Mouse (Mus musculus): Measurements from ENCODE around the gene Fbxl13. TPM values are rescaled to one million over a fixed set of nuclear protein-coding genes. Genes with fewer than 3 reads are reported as not detected.

Fbxl13 gene
- polyA plus RNA-seq, 1 experiment from 2014 or later = 0.18 TPM

- Histone ChIP-seq H3K4me3 (ENCODE audit: low read depth, low read length) (no peak overlapping the region), H3K27ac (ENCODE audit: low read depth, low read length) (no peak overlapping the region), H3K27me3 (replicated peaks; ENCODE audit: control insufficient read depth, insufficient read depth, low read length) (no peaks in the 10 kb centered on the region), H3K9me3 (replicated peaks; ENCODE audit: control insufficient read depth, low read length) (no peaks in the 10 kb centered on the region), H3K36me3 (ENCODE audit: control insufficient read depth, insufficient read depth, low read length) (no peaks in the 10 kb centered on the region), H3K4me1 (ENCODE audit: control insufficient read depth, insufficient read depth, low read length) (no peaks in the 10 kb centered on the region), H3K4me2 (ENCODE audit: low read length) (no peak overlapping the region), H3K9ac (ENCODE audit: low read length) (no peak overlapping the region)
- ATAC-seq (no peak), DNase-seq (ENCODE audit: low spot score) (no peak)
- 88% methylated on average over 8 of the region's 8 CpGs for whole genome bisulfite sequencing
Observed at GRCm38 (mm10) chr5:21529110-21529720, 116.2 kb downstream of the Fbxl13 start.

GRCm38 (mm10) chr5:21528068-21528842 is 117.2 kb downstream of the Fbxl13 start:
- no peak overlapping the region for H3K4me2 ChIP-seq (ENCODE audit: low read length)
- no peak overlapping the region for H3K4me3 ChIP-seq (ENCODE audit: low read depth, low read length)
- no peak overlapping the region for H3K27ac ChIP-seq (ENCODE audit: low read depth, low read length)
- H3K36me3 ChIP-seq (ENCODE audit: control insufficient read depth, insufficient read depth, low read length) = no peaks in the 10 kb centered on the region
- H3K27me3 ChIP-seq (replicated peaks; ENCODE audit: control insufficient read depth, insufficient read depth, low read length) = no peaks in the 10 kb centered on the region
- H3K9me3 ChIP-seq (replicated peaks; ENCODE audit: control insufficient read depth, low read length) = no peaks in the 10 kb centered on the region
- DNase-seq (ENCODE audit: low spot score) (no peak), ATAC-seq (no peak)
- no peaks in the 10 kb centered on the region for H3K4me1 ChIP-seq (ENCODE audit: control insufficient read depth, insufficient read depth, low read length)
- 94% methylated on average over 15 of the region's 15 CpGs for WGBS
- H3K9ac ChIP-seq (ENCODE audit: low read length) = no peak overlapping the region

GRCm38 (mm10) chr5:21527488-21527911 is 117.9 kb downstream of the Fbxl13 start:
- Histone ChIP-seq H3K4me3 (ENCODE audit: low read depth, low read length) (no peak overlapping the region), H3K4me2 (ENCODE audit: low read length) (no peak overlapping the region), H3K9me3 (replicated peaks; ENCODE audit: control insufficient read depth, low read length) (no peaks in the 10 kb centered on the region), H3K36me3 (ENCODE audit: control insufficient read depth, insufficient read depth, low read length) (no peaks in the 10 kb centered on the region), H3K27me3 (replicated peaks; ENCODE audit: control insufficient read depth, insufficient read depth, low read length) (no peaks in the 10 kb centered on the region), H3K27ac (ENCODE audit: low read depth, low read length) (no peak overlapping the region), H3K4me1 (ENCODE audit: control insufficient read depth, insufficient read depth, low read length) (no peaks in the 10 kb centered on the region), H3K9ac (ENCODE audit: low read length) (no peak overlapping the region)
- 80% methylated on average over 4 of the region's 4 CpGs for WGBS
- no peak for ATAC-seq
- no peak for DNase-seq (ENCODE audit: low spot score)

GRCm38 (mm10) chr5:21526835-21527485 is 118.5 kb downstream of the Fbxl13 start:
- Histone ChIP-seq H3K36me3 (ENCODE audit: control insufficient read depth, insufficient read depth, low read length) (no peaks in the 10 kb centered on the region), H3K27me3 (replicated peaks; ENCODE audit: control insufficient read depth, insufficient read depth, low read length) (no peaks in the 10 kb centered on the region), H3K27ac (ENCODE audit: low read depth, low read length) (no peak overlapping the region), H3K4me3 (ENCODE audit: low read depth, low read length) (no peak overlapping the region), H3K4me2 (ENCODE audit: low read length) (no peak overlapping the region), H3K9ac (ENCODE audit: low read length) (no peak overlapping the region), H3K4me1 (ENCODE audit: control insufficient read depth, insufficient read depth, low read length) (no peaks in the 10 kb centered on the region), H3K9me3 (replicated peaks; ENCODE audit: control insufficient read depth, low read length) (no peaks in the 10 kb centered on the region)
- no peak for ATAC-seq
- 50% methylated on average over 11 of the region's 11 CpGs for WGBS
- DNase-seq (ENCODE audit: low spot score) = no peak

GRCm38 (mm10) chr5:21519166-21519565 is 126.3 kb downstream of the Fbxl13 start:
- Histone ChIP-seq H3K9me3 (replicated peaks; ENCODE audit: control insufficient read depth, low read length) (no peaks in the 10 kb centered on the region), H3K27me3 (replicated peaks; ENCODE audit: control insufficient read depth, insufficient read depth, low read length) (no peaks in the 10 kb centered on the region), H3K4me1 (ENCODE audit: control insufficient read depth, insufficient read depth, low read length) (no peaks in the 10 kb centered on the region), H3K4me2 (ENCODE audit: low read length) (no peak overlapping the region), H3K9ac (ENCODE audit: low read length) (no peak overlapping the region), H3K4me3 (ENCODE audit: low read depth, low read length) (no peak overlapping the region), H3K36me3 (ENCODE audit: control insufficient read depth, insufficient read depth, low read length) (no peaks in the 10 kb centered on the region), H3K27ac (ENCODE audit: low read depth, low read length) (no peak overlapping the region)
- DNase-seq (ENCODE audit: low spot score) (no peak), ATAC-seq (no peak)
- WGBS = 88% methylated on average over 3 of the region's 3 CpGs

GRCm38 (mm10) chr5:21518207-21518606 is 127.2 kb downstream of the Fbxl13 start:
- no peak overlapping the region for H3K4me2 ChIP-seq (ENCODE audit: low read length)
- ATAC-seq (peak; percentile 26; the same call in 1 of the 2 replicates), DNase-seq (ENCODE audit: low spot score) (peak; percentile 23)
- H3K4me1 ChIP-seq (ENCODE audit: control insufficient read depth, insufficient read depth, low read length) = no peaks in the 10 kb centered on the region
- H3K27me3 ChIP-seq (replicated peaks; ENCODE audit: control insufficient read depth, insufficient read depth, low read length) = no peaks in the 10 kb centered on the region
- H3K36me3 ChIP-seq (ENCODE audit: control insufficient read depth, insufficient read depth, low read length) = no peaks in the 10 kb centered on the region
- no peak overlapping the region for H3K9ac ChIP-seq (ENCODE audit: low read length)
- no peak overlapping the region for H3K27ac ChIP-seq (ENCODE audit: low read depth, low read length)
- no peak overlapping the region for H3K4me3 ChIP-seq (ENCODE audit: low read depth, low read length)
- H3K9me3 ChIP-seq (replicated peaks; ENCODE audit: control insufficient read depth, low read length) = no peaks in the 10 kb centered on the region
- WGBS = 54% methylated on average over 4 of the region's 4 CpGs

GRCm38 (mm10) chr5:21517562-21517961 is 127.9 kb downstream of the Fbxl13 start:
- H3K4me3 ChIP-seq (ENCODE audit: low read depth, low read length) = no peak overlapping the region
- ATAC-seq (no peak), DNase-seq (ENCODE audit: low spot score) (no peak)
- H3K9ac ChIP-seq (ENCODE audit: low read length) = no peak overlapping the region
- WGBS = 77% methylated on average over 2 of the region's 2 CpGs
- no peaks in the 10 kb centered on the region for H3K27me3 ChIP-seq (replicated peaks; ENCODE audit: control insufficient read depth, insufficient read depth, low read length)
- H3K9me3 ChIP-seq (replicated peaks; ENCODE audit: control insufficient read depth, low read length) = no peaks in the 10 kb centered on the region
- no peaks in the 10 kb centered on the region for H3K4me1 ChIP-seq (ENCODE audit: control insufficient read depth, insufficient read depth, low read length)
- H3K36me3 ChIP-seq (ENCODE audit: control insufficient read depth, insufficient read depth, low read length) = no peaks in the 10 kb centered on the region
- H3K4me2 ChIP-seq (ENCODE audit: low read length) = no peak overlapping the region
- no peak overlapping the region for H3K27ac ChIP-seq (ENCODE audit: low read depth, low read length)

GRCm38 (mm10) chr5:21513363-21513762 is 132.1 kb downstream of the Fbxl13 start:
- Histone ChIP-seq H3K4me1 (ENCODE audit: control insufficient read depth, insufficient read depth, low read length) (no peaks in the 10 kb centered on the region), H3K4me3 (ENCODE audit: low read depth, low read length) (no peak overlapping the region), H3K27ac (ENCODE audit: low read depth, low read length) (no peak overlapping the region), H3K27me3 (replicated peaks; ENCODE audit: control insufficient read depth, insufficient read depth, low read length) (no peaks in the 10 kb centered on the region), H3K36me3 (ENCODE audit: control insufficient read depth, insufficient read depth, low read length) (no peaks in the 10 kb centered on the region), H3K4me2 (ENCODE audit: low read length) (no peak overlapping the region), H3K9ac (ENCODE audit: low read length) (no peak overlapping the region), H3K9me3 (replicated peaks; ENCODE audit: control insufficient read depth, low read length) (no peaks in the 10 kb centered on the region)
- DNase-seq (ENCODE audit: low spot score) (no peak), ATAC-seq (no peak)
- WGBS = 73% methylated on average over 10 of the region's 10 CpGs

- no peaks in the 10 kb centered on the region for H3K36me3 ChIP-seq (ENCODE audit: control insufficient read depth, insufficient read depth, low read length)
- no peak overlapping the region for H3K4me3 ChIP-seq (ENCODE audit: low read depth, low read length)
- no peak for ATAC-seq
Observed at GRCm38 (mm10) chr5:21509801-21510200, 135.6 kb downstream of the Fbxl13 start.

More at GRCm38 (mm10) chr5:21509801-21510200, 135.6 kb downstream of the Fbxl13 start:
- H3K4me1 ChIP-seq (ENCODE audit: control insufficient read depth, insufficient read depth, low read length) = no peaks in the 10 kb centered on the region
- H3K4me2 ChIP-seq (ENCODE audit: low read length) = no peak overlapping the region
- H3K27me3 ChIP-seq (replicated peaks; ENCODE audit: control insufficient read depth, insufficient read depth, low read length) = no peaks in the 10 kb centered on the region
- H3K9ac ChIP-seq (ENCODE audit: low read length) = no peak overlapping the region
- WGBS = 80% methylated on average over 4 of the region's 4 CpGs
- no peak for DNase-seq (ENCODE audit: low spot score)
- H3K9me3 ChIP-seq (replicated peaks; ENCODE audit: control insufficient read depth, low read length) = no peaks in the 10 kb centered on the region
- H3K27ac ChIP-seq (ENCODE audit: low read depth, low read length) = no peak overlapping the region
